Mouse (Mus musculus) midbrain, embryonic 10.5 days (tissue): ENCODE results near the gene Snx6. TPM values are rescaled to one million over a fixed set of nuclear protein-coding genes. Genes with fewer than 3 reads are reported as not detected.
"Not testable (repeated sequence)": the region's sequence is repeated elsewhere in the genome, so short reads cannot be mapped to it uniquely, and the experiment has no call there.

ENCODE experiments used
- DNase-seq: peaks from one replicate; pipeline ENCODE4 v3.0.0-alpha.2; 2017; ENCODE audit warnings: low spot score
- H3K27ac ChIP-seq: fragments of 300-500 bp; sonication (generic); replicated peaks from 2 replicates; pipeline ENCODE4 v1.5.1; 2016; ENCODE audit warnings: mild to moderate bottlenecking
- H3K27me3 ChIP-seq: fragments of 300-500 bp; sonication (generic); 2 replicates; pipeline ENCODE4 v1.6.1; 2016; ENCODE audit warnings: low read depth, mild to moderate bottlenecking; ENCODE audit not compliant: poor library complexity, severe bottlenecking
- H3K36me3 ChIP-seq: fragments of 300-500 bp; sonication (generic); 2 replicates; pipeline ENCODE4 v1.6.1; 2016; ENCODE audit warnings: mild to moderate bottlenecking, moderate library complexity
- H3K4me1 ChIP-seq: fragments of 300-500 bp; sonication (generic); 2 replicates; pipeline ENCODE4 v1.6.1; 2016
- H3K4me3 ChIP-seq: fragments of 300-500 bp; sonication (generic); 2 replicates; pipeline ENCODE4 v1.5.1; 2016; ENCODE audit warnings: mild to moderate bottlenecking, moderate library complexity
- H3K9me3 ChIP-seq: fragments of 300-500 bp; sonication (generic); replicated peaks from 2 replicates; pipeline ENCODE4 v1.6.1; 2016; ENCODE audit warnings: mild to moderate bottlenecking
- WGBS: fragments of 180-500 bp; shearing (Covaris S2); methylation state at CpG from one replicate; pipeline ENCODE4 v1.1.7; 2016; 5-methylcytosine and 5-hydroxymethylcytosine counted together
- polyA plus RNA-seq: library from polyadenylated mRNA; unstranded; fragments of >200 nt; fragmentation: Nextera tagmentation; extraction: Ambion mirVana; gene quantifications from 2 replicates; pipeline ENCODE4 v1.2.1, GENCODE M21; 2016

Gene Snx6
- polyA plus RNA-seq, 1 experiment from 2014 or later, result 202 TPM

DNA sequence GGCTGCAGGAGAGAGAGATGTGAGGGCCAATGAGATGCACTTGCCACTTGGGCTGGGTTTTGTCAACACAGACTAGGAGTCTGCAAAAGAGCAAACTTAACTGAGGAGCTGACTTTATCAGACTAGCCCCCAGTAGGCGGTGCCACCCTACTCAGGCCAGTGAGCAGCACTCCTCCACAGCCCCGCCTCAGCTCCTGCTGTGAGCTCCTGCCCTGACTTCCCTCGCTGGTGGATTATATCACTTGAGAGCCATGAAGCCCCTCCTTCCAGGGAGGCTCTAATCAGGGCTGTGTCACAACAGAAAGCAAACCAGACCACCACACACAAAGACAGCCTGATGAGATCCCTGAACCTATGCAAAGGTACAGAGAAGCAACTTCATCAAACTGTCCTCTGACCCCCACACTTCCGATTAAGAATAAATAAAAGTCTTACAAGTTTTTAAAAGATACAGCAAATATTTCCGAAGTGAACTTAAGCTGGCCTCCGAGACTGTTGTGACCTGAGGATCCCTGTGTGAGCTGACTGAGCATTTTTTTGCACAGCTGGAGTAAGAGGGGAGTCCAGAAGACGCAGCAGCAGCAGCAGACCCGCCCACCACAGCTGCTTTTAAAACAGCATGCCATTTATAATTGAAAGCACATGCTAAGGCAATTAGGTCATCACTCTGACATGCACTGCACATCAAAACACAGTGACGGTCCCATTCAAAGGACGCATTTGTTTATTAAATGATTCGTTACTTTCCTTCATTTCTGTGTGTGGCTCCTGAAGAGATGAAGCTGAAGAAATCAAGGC lies 6.0 kb downstream of the Snx6 start:
- WGBS, result 25% methylated on average over 11 of the region's 11 CpGs
- no peaks in the 10 kb centered on the region for H3K27me3 ChIP-seq
- peak overlapping the region; percentile 34; the same call in 1 of the 2 replicates for H3K27ac ChIP-seq
- H3K9me3 ChIP-seq, result no peaks in the 10 kb centered on the region
- peaks cover 50% of the 10 kb centered on the region for H3K36me3 ChIP-seq
- H3K4me1 ChIP-seq, result peaks cover 40% of the 10 kb centered on the region
- DNase-seq, result peak; percentile 39
- H3K4me3 ChIP-seq, result no peak overlapping the region

DNA sequence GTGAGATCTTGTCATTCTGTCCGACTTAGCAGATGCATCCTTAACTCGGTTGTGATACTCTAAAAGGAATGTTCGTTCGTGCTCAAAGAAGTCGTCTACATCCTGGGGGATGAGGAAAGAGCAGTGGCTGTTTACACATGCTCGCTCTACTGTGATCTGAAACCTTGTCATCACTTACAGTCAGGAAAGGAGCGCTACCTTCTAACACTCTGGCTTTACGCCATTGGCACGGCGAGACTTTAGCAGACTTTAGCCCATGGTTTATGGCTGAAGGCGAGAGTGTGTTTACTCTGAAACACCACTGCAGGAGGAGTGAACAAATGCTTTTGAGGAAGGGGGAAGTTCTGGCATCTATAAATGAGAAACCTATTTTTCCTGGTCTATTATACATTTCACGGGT lies 31.9 kb downstream of the Snx6 start:
- Histone ChIP-seq H3K4me1 (no peaks in the 10 kb centered on the region), H3K4me3 (no peak overlapping the region), H3K27ac (no peak overlapping the region), H3K9me3 (no peaks in the 10 kb centered on the region), H3K27me3 (no peaks in the 10 kb centered on the region), H3K36me3 (peaks cover 96% of the 10 kb centered on the region)
- no peak for DNase-seq
- WGBS, result 97% methylated on average over 12 of the region's 12 CpGs

GRCm38 (mm10) chr12:54760676-54761075 lies 34.8 kb downstream of the Snx6 start:
- H3K36me3 ChIP-seq, result peaks cover 95% of the 10 kb centered on the region
- no peaks in the 10 kb centered on the region for H3K27me3 ChIP-seq
- WGBS, result 89% methylated on average over 1 of the region's 1 CpGs

GRCm38 (mm10) chr12:54758846-54759245 lies 36.7 kb downstream of the Snx6 start:
- Histone ChIP-seq H3K4me3 (no peak overlapping the region), H3K27me3 (no peaks in the 10 kb centered on the region), H3K9me3 (no peaks in the 10 kb centered on the region), H3K27ac (no peak overlapping the region), H3K36me3 (peaks cover 93% of the 10 kb centered on the region), H3K4me1 (no peaks in the 10 kb centered on the region)
- no peak for DNase-seq
- 98% methylated on average over 2 of the region's 2 CpGs for WGBS

More at GRCm38 (mm10) chr12:54760676-54761075, 34.8 kb downstream of the Snx6 start:
- H3K27ac ChIP-seq, result no peak overlapping the region
- no peak for DNase-seq
- no peaks in the 10 kb centered on the region for H3K9me3 ChIP-seq
- no peaks in the 10 kb centered on the region for H3K4me1 ChIP-seq
- H3K4me3 ChIP-seq, result no peak overlapping the region

DNA sequence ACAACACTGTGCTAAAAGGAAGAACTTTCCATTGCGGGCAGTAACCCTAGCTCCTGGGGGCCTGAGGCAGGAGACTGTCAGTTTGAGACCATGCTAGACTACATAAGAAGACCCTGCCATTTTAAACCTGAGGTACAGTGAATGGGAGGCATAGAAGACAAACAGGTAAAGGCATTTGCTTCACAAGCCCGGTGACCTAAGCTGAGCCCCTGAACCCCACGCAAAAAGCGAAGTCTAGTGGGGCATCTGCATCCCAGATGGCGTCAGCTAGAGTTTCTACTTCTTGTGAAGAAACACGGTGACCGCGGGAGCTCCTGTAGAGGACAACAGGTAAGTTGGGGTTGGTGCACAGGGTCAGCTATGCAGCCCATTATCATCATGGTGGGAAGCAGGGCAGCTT lies 46.9 kb downstream of the Snx6 start:
- Histone ChIP-seq H3K36me3 (peaks cover 83% of the 10 kb centered on the region), H3K27me3 (no peaks in the 10 kb centered on the region), H3K4me3 (no peak overlapping the region), H3K27ac (no peak overlapping the region), H3K4me1 (no peaks in the 10 kb centered on the region), H3K9me3 (no peaks in the 10 kb centered on the region)
- WGBS, result 96% methylated on average over 8 of the region's 8 CpGs
- DNase-seq, result no peak

DNA sequence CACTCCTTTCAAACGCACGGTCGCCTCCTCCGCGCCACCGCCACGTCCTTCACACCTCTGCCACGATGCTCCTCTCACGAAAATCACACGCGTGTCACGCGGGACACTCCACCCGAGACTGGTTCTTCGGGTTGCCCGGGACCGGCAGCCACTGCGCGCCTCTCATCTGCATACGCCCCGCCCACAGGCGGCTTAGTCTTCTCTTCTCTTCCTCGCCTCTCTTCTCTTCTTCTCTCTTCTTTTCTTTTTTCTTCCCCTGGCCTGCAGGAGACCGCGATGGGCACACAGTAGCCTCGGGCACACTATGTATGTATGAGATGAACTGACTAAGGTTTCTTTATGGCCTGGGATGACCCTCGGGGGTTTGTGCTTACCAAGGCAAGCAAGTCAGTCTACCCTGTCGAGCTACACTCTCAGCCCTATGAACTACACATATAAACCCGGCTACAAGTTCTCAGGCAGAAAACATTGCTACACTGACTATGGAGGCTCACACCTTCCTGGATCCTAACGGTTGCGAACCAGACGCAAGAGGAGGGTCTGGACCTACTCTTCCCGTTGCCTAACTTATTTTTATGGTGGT lies 56.8 kb downstream of the Snx6 start:
- H3K9me3 ChIP-seq, H3K36me3 ChIP-seq, H3K4me1 ChIP-seq, H3K27me3 ChIP-seq, DNase-seq: not testable (repeated sequence)
- Histone ChIP-seq H3K27ac (peak overlapping the region; percentile 77), H3K4me3 (peak overlapping the region; percentile 39)
- under 1% methylated on average over 12 of the region's 33 CpGs for WGBS

DNA sequence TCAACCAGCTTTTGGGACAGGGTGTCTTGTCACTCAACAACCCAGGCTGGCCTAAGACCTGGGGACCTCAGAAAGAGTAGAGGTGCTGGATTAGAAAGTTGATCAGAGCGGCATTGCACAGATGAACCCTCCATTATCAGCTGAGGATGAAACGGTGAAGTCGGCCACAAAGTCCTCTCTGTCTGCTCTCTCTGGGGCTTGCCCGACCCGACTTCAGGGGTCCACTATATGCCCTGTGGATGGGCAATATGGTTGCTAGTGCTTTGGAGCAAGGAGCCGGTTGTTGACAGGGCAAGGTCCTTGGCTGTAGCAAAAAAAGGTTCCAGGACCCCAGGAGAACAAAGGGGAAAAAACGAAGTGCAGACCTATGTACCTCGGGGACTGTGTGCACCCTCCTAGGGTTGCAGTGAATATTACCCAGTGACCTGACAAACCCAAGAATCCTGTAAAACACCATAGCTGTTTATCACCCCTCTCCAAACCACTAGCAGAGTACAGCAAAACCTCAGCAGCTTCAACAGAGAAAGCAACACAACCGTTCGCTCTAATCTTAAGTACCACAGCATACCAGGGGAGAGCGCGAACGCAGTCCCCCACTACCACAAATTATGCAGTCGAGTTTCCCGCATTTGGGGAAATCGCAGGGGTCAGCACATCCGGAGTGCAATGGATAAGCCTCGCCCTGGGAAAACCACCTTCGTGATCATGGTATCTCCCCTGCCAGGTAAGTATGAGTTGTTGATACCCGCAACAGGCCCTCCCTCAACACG lies 57.4 kb downstream of the Snx6 start:
- not testable (repeated sequence) for H3K27ac ChIP-seq, H3K4me1 ChIP-seq, H3K9me3 ChIP-seq, H3K27me3 ChIP-seq, H3K36me3 ChIP-seq, DNase-seq, H3K4me3 ChIP-seq
- WGBS, result no CpG with 5 or more reads among the region's 21 CpGs

- not testable (repeated sequence) for H3K27ac ChIP-seq, H3K9me3 ChIP-seq, H3K4me1 ChIP-seq, DNase-seq, H3K36me3 ChIP-seq, H3K27me3 ChIP-seq, H3K4me3 ChIP-seq
- WGBS, result 2% methylated on average over 10 of the region's 49 CpGs
These were observed 61.0 kb downstream of the Snx6 start for GRCm38 (mm10) chr12:54734307-54735131.

DNA sequence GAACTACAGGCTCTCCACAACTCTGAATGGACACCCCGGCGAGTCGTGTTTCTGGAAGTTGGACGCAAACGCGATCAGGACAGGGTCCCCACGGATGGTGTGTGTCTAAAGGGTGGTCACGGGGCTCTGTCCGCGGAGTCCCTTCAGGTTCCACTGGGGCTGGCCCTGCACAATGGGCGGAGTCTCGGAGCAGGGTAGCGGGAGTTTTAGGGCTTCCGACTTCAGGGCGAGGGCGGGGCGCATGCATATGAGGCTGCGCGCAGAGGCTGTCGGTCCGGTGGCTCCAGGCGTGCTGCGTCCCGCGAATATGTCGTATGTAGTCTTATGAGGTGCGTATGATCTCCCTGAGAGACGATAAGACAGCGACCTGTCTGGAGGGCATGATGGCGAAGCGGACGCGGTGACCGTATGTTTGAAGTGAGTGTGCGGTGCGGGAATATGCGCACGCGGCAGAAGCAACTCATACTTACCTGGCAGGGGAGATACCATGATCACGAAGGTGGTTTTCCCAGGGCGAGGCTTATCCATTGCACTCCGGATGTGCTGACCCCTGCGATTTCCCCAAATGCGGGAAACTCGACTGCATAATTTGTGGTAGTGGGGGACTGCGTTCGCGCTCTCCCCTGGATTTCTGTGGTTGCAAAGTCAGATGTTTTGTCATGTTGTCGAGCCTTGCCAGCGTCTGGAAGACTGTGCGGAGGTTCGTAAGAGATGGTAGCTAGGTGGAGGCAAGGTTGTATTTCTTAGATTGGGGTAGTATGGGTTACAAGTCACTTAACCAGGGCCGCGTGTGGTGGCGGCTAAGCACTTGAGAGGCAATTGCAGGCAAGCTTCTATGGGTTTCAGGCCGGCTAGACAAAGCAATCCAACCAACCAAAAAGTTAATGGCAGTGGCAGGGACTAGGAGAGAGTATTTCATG lies 66.1 kb downstream of the Snx6 start:
- H3K27ac ChIP-seq, DNase-seq, H3K4me1 ChIP-seq, H3K36me3 ChIP-seq, H3K27me3 ChIP-seq, H3K4me3 ChIP-seq, H3K9me3 ChIP-seq: not testable (repeated sequence)
- no CpG with 5 or more reads among the region's 56 CpGs for WGBS

GRCm38 (mm10) chr12:54718871-54719786 lies 76.4 kb downstream of the Snx6 start:
- H3K4me3 ChIP-seq, H3K27me3 ChIP-seq, H3K36me3 ChIP-seq, H3K9me3 ChIP-seq, H3K27ac ChIP-seq, DNase-seq, H3K4me1 ChIP-seq: not testable (repeated sequence)
- WGBS, result no CpG with 5 or more reads among the region's 56 CpGs

DNA sequence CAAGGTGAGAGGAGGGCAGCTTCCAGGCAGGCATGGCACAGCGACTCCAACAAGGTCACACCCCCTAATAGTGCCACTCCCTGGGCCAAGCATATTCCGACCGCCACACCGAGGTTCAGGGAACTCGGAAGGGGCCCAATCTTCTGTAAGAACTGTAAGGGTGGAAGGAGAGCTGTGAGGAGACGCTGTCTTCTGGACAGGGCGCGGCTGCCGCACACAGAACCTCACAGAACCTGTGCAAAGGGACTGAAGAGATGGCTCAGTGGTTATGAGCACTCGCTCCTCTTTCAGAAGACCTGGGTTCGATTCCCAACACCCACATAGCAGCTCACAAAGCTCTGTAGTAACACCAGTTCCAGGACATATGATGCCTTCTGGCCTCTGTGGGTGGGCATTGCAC lies 78.0 kb downstream of the Snx6 start:
- H3K4me1 ChIP-seq, H3K36me3 ChIP-seq, H3K9me3 ChIP-seq, H3K4me3 ChIP-seq, H3K27ac ChIP-seq, H3K27me3 ChIP-seq, DNase-seq: not testable (repeated sequence)
- 72% methylated on average over 7 of the region's 11 CpGs for WGBS
